Comparison of ENCODE assay signal across 11 mouse cellular contexts in genomic region chr15:97836153-97836893, GRCm38 (mm10). TPM values are rescaled to one million over a fixed set of nuclear protein-coding genes. Genes with fewer than 3 reads are reported as not detected.
DNase-seq lines count a peak whose midpoint lies in the region; ATAC-seq lines count a peak whose summit lies in the region.
"Had no signal": no experiment of that assay in that cellular context is flagged by ENCODE, and none has a peak within 500 bp of the region (broad histone marks: within the 10 kb centered on the region; RNA-seq: fewer than 3 reads in every experiment).

No protein-coding gene starts in this region.

- no peaks in the 10 kb centered on the region for H3K36me3 ChIP-seq in heart, embryonic 15.5 days
- H3K36me3 ChIP-seq in midbrain, embryonic 10.5 days: no peaks in the 10 kb centered on the region
- H3K36me3 ChIP-seq in midbrain, embryonic 14.5 days (ENCODE audit: control insufficient read depth, insufficient read depth, low read length): no peaks in the 10 kb centered on the region
- H3K36me3 ChIP-seq: midbrain, embryonic 13.5 days; neural tube, embryonic 15.5 days had no signal

- no peak for DNase-seq in heart, adult 8-10 months (ENCODE audit: low spot score)
- DNase-seq in midbrain, embryonic 10.5 days (ENCODE audit: low spot score): no peak
- DNase-seq in midbrain, embryonic 14.5 days: no peak
- peak; percentile 79 for DNase-seq in induced T-regulatory cell, adult 2 months (ENCODE audit: low read depth)
- DNase-seq in adipocyte (ENCODE audit: low spot score): no peak
- no peak for DNase-seq in layer of hippocampus, adult 9-10 months (ENCODE audit: low spot score)
- DNase-seq: gastrocnemius, postnatal 10 days had no signal

- 53% methylated on average over 17 of the region's 17 CpGs for WGBS in heart, embryonic 15.5 days
- 55% methylated on average over 17 of the region's 17 CpGs for WGBS in midbrain, embryonic 10.5 days
- 47% methylated on average over 17 of the region's 17 CpGs for WGBS in midbrain, embryonic 14.5 days

- no peaks in the 10 kb centered on the region for H3K9me3 ChIP-seq in heart, embryonic 15.5 days (replicated peaks)
- H3K9me3 ChIP-seq in midbrain, embryonic 10.5 days (replicated peaks): no peaks in the 10 kb centered on the region
- no peaks in the 10 kb centered on the region for H3K9me3 ChIP-seq in midbrain, embryonic 14.5 days (ENCODE audit: control insufficient read depth, low read length)
- H3K9me3 ChIP-seq: midbrain, embryonic 13.5 days; neural tube, embryonic 15.5 days had no signal

- H3K27me3 ChIP-seq in heart, embryonic 15.5 days: no peaks in the 10 kb centered on the region
- H3K27me3 ChIP-seq in midbrain, embryonic 10.5 days (ENCODE audit: low read depth, poor library complexity, severe bottlenecking): peaks cover 26% of the 10 kb centered on the region
- no peaks in the 10 kb centered on the region for H3K27me3 ChIP-seq in midbrain, embryonic 14.5 days (ENCODE audit: control insufficient read depth, insufficient read depth, low read length)
- H3K27me3 ChIP-seq: neural tube, embryonic 15.5 days had no signal

- H3K9ac ChIP-seq in heart, embryonic 15.5 days: no peak overlapping the region
- no peak overlapping the region for H3K9ac ChIP-seq in midbrain, embryonic 14.5 days (replicated peaks; ENCODE audit: low read length)
- H3K9ac ChIP-seq: midbrain, embryonic 13.5 days; neural tube, embryonic 15.5 days had no signal

- no peak for ATAC-seq in heart, embryonic 15.5 days (replicated peaks; ENCODE audit: insufficient number of reproducible peaks, insufficient read depth, low FRiP score, low read depth)
- no peak for ATAC-seq in midbrain, embryonic 14.5 days (ENCODE audit: low FRiP score, low TSS enrichment)
- ATAC-seq: hindbrain, embryonic 16.5 days; midbrain, embryonic 13.5 days had no signal

- H3K4me1 ChIP-seq in heart, embryonic 15.5 days (replicated peaks): peaks cover 68% of the 10 kb centered on the region
- peaks cover 57% of the 10 kb centered on the region for H3K4me1 ChIP-seq in midbrain, embryonic 10.5 days
- H3K4me1 ChIP-seq in midbrain, embryonic 14.5 days (ENCODE audit: control insufficient read depth, insufficient read depth, low read length): peaks cover 7% of the 10 kb centered on the region; the same call in 1 of the 2 replicates

- H3K4me2 ChIP-seq in heart, embryonic 15.5 days: no peak overlapping the region; the same call in 1 of the 2 replicates
- H3K4me2 ChIP-seq in midbrain, embryonic 14.5 days (ENCODE audit: low read length): no peak overlapping the region
- H3K4me2 ChIP-seq: midbrain, embryonic 13.5 days; neural tube, embryonic 15.5 days had no signal

- H3K4me3 ChIP-seq in heart, embryonic 15.5 days: no peak overlapping the region
- H3K4me3 ChIP-seq in midbrain, embryonic 10.5 days: no peak overlapping the region
- no peak overlapping the region for H3K4me3 ChIP-seq in midbrain, embryonic 14.5 days (replicated peaks; ENCODE audit: low read depth, low read length)
- H3K4me3 ChIP-seq: midbrain, embryonic 13.5 days; neural tube, embryonic 15.5 days had no signal

- H3K27ac ChIP-seq in heart, embryonic 15.5 days: peak overlapping the region; percentile 74
- peak overlapping the region; percentile 19; the same call in 1 of the 2 replicates for H3K27ac ChIP-seq in midbrain, embryonic 10.5 days (replicated peaks)
- no peak overlapping the region for H3K27ac ChIP-seq in midbrain, embryonic 14.5 days (replicated peaks; ENCODE audit: low read depth, low read length)
- H3K27ac ChIP-seq: midbrain, embryonic 13.5 days; neural tube, embryonic 15.5 days had no signal

RNA-seq across cellular contexts. Expression of gene Hdac7, which starts 8.0 kb away (rescaled TPM):
- polyA plus RNA-seq in heart, embryonic 15.5 days (2015; fragmentation: Nextera tagmentation; extraction: Ambion mirVana): 20.4 and 34.5 TPM in 2 replicates
- 10 to 100 TPM; 22.9 to 29.0 (median 26.5) TPM for total RNA-seq in heart, adult 8-10 months (2022)
- polyA plus RNA-seq in midbrain, embryonic 10.5 days (2016; fragmentation: Nextera tagmentation; extraction: Ambion mirVana): 23.9 and 24.7 TPM in 2 replicates
- polyA plus RNA-seq in midbrain, embryonic 14.5 days (2014; fragmentation: Nextera tagmentation; extraction: Ambion mirVana): 29.8 and 30.5 TPM in 2 replicates

RNA-seq across cellular contexts. Expression of gene Slc48a1, which starts 58.0 kb away (rescaled TPM):
- 64.3 and 76.8 TPM in 2 replicates for polyA plus RNA-seq in heart, embryonic 15.5 days (2015; fragmentation: Nextera tagmentation; extraction: Ambion mirVana)
- total RNA-seq in heart, adult 8-10 months (2022): 10 to 100 TPM; 63.6 to 76.6 (median 67.9) TPM
- 30.5 and 36.3 TPM in 2 replicates for polyA plus RNA-seq in midbrain, embryonic 10.5 days (2016; fragmentation: Nextera tagmentation; extraction: Ambion mirVana)
- polyA plus RNA-seq in midbrain, embryonic 14.5 days (2014; fragmentation: Nextera tagmentation; extraction: Ambion mirVana): 72.9 and 100 TPM in 2 replicates
